Comparison of ENCODE assay signal across 11 mouse cellular contexts in genomic region chr5:38097501-38098093, GRCm38 (mm10). TPM values are rescaled to one million over a fixed set of nuclear protein-coding genes. Genes with fewer than 3 reads are reported as not detected.
DNase-seq lines count a peak whose midpoint lies in the region; ATAC-seq and TF ChIP-seq lines count a peak whose summit lies in the region.
"Had no signal": no experiment of that assay in that cellular context is flagged by ENCODE, and none has a peak within 500 bp of the region (broad histone marks: within the 10 kb centered on the region; RNA-seq: fewer than 3 reads in every experiment).

No protein-coding gene starts in this region.

- H3K27ac ChIP-seq in forebrain, embryonic 15.5 days (replicated peaks), result no peak overlapping the region
- no peak overlapping the region for H3K27ac ChIP-seq in forebrain, embryonic 12.5 days
- H3K27ac ChIP-seq in limb, embryonic 12.5 days, result 0 out of 2 replicates have a peak overlapping the region, but pooled peaks have one; percentile 50
- H3K27ac ChIP-seq in limb, embryonic 10.5 days, result no peak overlapping the region
- no peak overlapping the region for H3K27ac ChIP-seq in cortical plate, adult 2 months (ENCODE audit: insufficient read depth, low read length)
- H3K27ac ChIP-seq: heart, embryonic 10.5 days had no signal

- no peaks in the 10 kb centered on the region for H3K4me1 ChIP-seq in forebrain, embryonic 15.5 days
- H3K4me1 ChIP-seq in forebrain, embryonic 12.5 days, result no peaks in the 10 kb centered on the region
- H3K4me1 ChIP-seq in limb, embryonic 12.5 days (replicated peaks), result peaks cover 23% of the 10 kb centered on the region
- peaks cover 11% of the 10 kb centered on the region; the same call in 1 of the 2 replicates for H3K4me1 ChIP-seq in limb, embryonic 10.5 days
- no peaks in the 10 kb centered on the region; the same call in 1 of the 2 replicates for H3K4me1 ChIP-seq in cortical plate, adult 2 months (ENCODE audit: control insufficient read depth, insufficient read depth, low read length)
- H3K4me1 ChIP-seq: heart, embryonic 10.5 days had no signal

- H3K9ac ChIP-seq in forebrain, embryonic 15.5 days (replicated peaks), result no peak overlapping the region
- no peak overlapping the region for H3K9ac ChIP-seq in forebrain, embryonic 12.5 days
- no peak overlapping the region for H3K9ac ChIP-seq in limb, embryonic 12.5 days (replicated peaks)

- H3K36me3 ChIP-seq in forebrain, embryonic 15.5 days, result no peaks in the 10 kb centered on the region
- no peaks in the 10 kb centered on the region for H3K36me3 ChIP-seq in forebrain, embryonic 12.5 days (replicated peaks)
- peaks cover 7% of the 10 kb centered on the region; the same call in 1 of the 2 replicates for H3K36me3 ChIP-seq in limb, embryonic 12.5 days
- H3K36me3 ChIP-seq in limb, embryonic 10.5 days, result no peaks in the 10 kb centered on the region
- H3K36me3 ChIP-seq: heart, embryonic 10.5 days had no signal

- no peak overlapping the region for H3K4me3 ChIP-seq in forebrain, embryonic 15.5 days
- no peak overlapping the region for H3K4me3 ChIP-seq in forebrain, embryonic 12.5 days (replicated peaks)
- H3K4me3 ChIP-seq in limb, embryonic 12.5 days (replicated peaks), result no peak overlapping the region
- no peak overlapping the region for H3K4me3 ChIP-seq in limb, embryonic 10.5 days
- no peak overlapping the region for H3K4me3 ChIP-seq in cortical plate, adult 2 months (ENCODE audit: insufficient read depth, low read length)
- H3K4me3 ChIP-seq: heart, embryonic 10.5 days had no signal

- H3K9me3 ChIP-seq in forebrain, embryonic 15.5 days, result no peaks in the 10 kb centered on the region
- no peaks in the 10 kb centered on the region for H3K9me3 ChIP-seq in forebrain, embryonic 12.5 days
- no peaks in the 10 kb centered on the region for H3K9me3 ChIP-seq in limb, embryonic 12.5 days
- H3K9me3 ChIP-seq in limb, embryonic 10.5 days (replicated peaks), result no peaks in the 10 kb centered on the region
- H3K9me3 ChIP-seq: heart, embryonic 10.5 days had no signal

- no peaks in the 10 kb centered on the region for H3K27me3 ChIP-seq in forebrain, embryonic 15.5 days
- H3K27me3 ChIP-seq in forebrain, embryonic 12.5 days, result no peaks in the 10 kb centered on the region
- H3K27me3 ChIP-seq in limb, embryonic 12.5 days, result no peaks in the 10 kb centered on the region
- H3K27me3 ChIP-seq in limb, embryonic 10.5 days (ENCODE audit: low read depth, poor library complexity, severe bottlenecking), result no peaks in the 10 kb centered on the region

- peak; percentile 43; the same call in 1 of the 2 replicates for ATAC-seq in forebrain, embryonic 15.5 days (replicated peaks)
- no peak for ATAC-seq in forebrain, embryonic 12.5 days (ENCODE audit: low FRiP score)
- no peak for ATAC-seq in limb, embryonic 12.5 days (ENCODE audit: insufficient number of reproducible peaks, insufficient read depth, low FRiP score, low TSS enrichment, low read depth)
- ATAC-seq in erythroid progenitor cell, adult 5-6 weeks (replicated peaks; ENCODE audit: low FRiP score, poor library complexity, severe bottlenecking), result no peak

- DNase-seq in limb, embryonic 10.5 days (ENCODE audit: low spot score), result no peak
- DNase-seq in ES-CJ7 (ENCODE audit: low read depth, low spot score), result peak; percentile 29
- no peak for DNase-seq in adrenal gland, postnatal 14 days
- DNase-seq: kidney, postnatal 14 days; thymus, adult 2 months had no signal

- peak; percentile 34; the same call in 1 of the 2 replicates for TF ChIP-seq CTCF in cortical plate, adult 2 months (IDR thresholded peaks at IDR 0.05; ENCODE audit: extremely low read depth, insufficient read depth, low read length)

- TF ChIP-seq POLR2A in cortical plate, adult 2 months (IDR thresholded peaks at IDR 0.05; ENCODE audit: extremely low read depth, insufficient read depth, low read length), result no peak

- H3K4me2 ChIP-seq in forebrain, embryonic 15.5 days (replicated peaks), result no peak overlapping the region
- H3K4me2 ChIP-seq in forebrain, embryonic 12.5 days, result no peak overlapping the region
- H3K4me2 ChIP-seq in limb, embryonic 12.5 days, result no peak overlapping the region

- WGBS in forebrain, embryonic 15.5 days, result 68% methylated on average over 4 of the region's 4 CpGs
- WGBS in forebrain, embryonic 12.5 days, result 74% methylated on average over 4 of the region's 4 CpGs
- 68% methylated on average over 4 of the region's 4 CpGs for WGBS in limb, embryonic 12.5 days
- 73% methylated on average over 4 of the region's 4 CpGs for WGBS in limb, embryonic 10.5 days

RNA-seq across cellular contexts. Expression of gene Stx18, which starts 59.1 kb away (rescaled TPM):
- 36.6 and 37.2 TPM in 2 replicates for polyA plus RNA-seq in forebrain, embryonic 15.5 days (2015; fragmentation: Nextera tagmentation; extraction: Ambion mirVana)
- polyA plus RNA-seq in forebrain, embryonic 12.5 days (2016; fragmentation: Nextera tagmentation; extraction: Ambion mirVana), result 35.6 and 41.6 TPM in 2 replicates
- polyA plus RNA-seq in limb, embryonic 12.5 days (2016; fragmentation: Nextera tagmentation; extraction: Ambion mirVana), result 62.1 and 65.3 TPM in 2 replicates
- polyA plus RNA-seq in limb, embryonic 10.5 days (2016; fragmentation: Nextera tagmentation; extraction: Ambion mirVana), result 49.4 and 53.4 TPM in 2 replicates
- 47.3 and 50.4 TPM in 2 replicates for polyA plus RNA-seq in cortical plate, adult 2 months (2012; rRNA removed)
- total RNA-seq in adrenal gland, postnatal 14 days (2021), result 45.0 and 47.0 TPM in 2 replicates
- total RNA-seq in erythroid progenitor cell, adult 5-6 weeks (2015; ENCODE audit: low replicate concordance), result 9.0 and 23.5 TPM in 2 replicates
- 10.9 and 12.1 TPM in 2 replicates for total RNA-seq in erythroid progenitor cell, adult 5-6 weeks (2017; ENCODE audit: low replicate concordance)
